Mouse (Mus musculus) MEL (cell line): ENCODE results near the gene Best3.

Experiments
- CHD1 ChIP-seq: IDR thresholded peaks from 2 replicates; pipeline ENCODE4 v1.6.1; 2012; ENCODE audit warnings: low read depth, mild to moderate bottlenecking, inconsistent platforms, low read length, improper control_type of control experiment
- CTCF ChIP-seq, 3 experiments: IDR thresholded peaks in 2 of 3; conservative IDR thresholded peaks in 1 of 3; 2 replicates each; pipeline ENCODE4 v1.5.1; 2011 to 2012; ENCODE audit warnings: low read length in 3 of 3, low read depth in 2 of 3, mild to moderate bottlenecking in 2 of 3, improper control_type of control experiment in 1 of 3, inconsistent platforms in 1 of 3, mixed read lengths in 1 of 3, moderate library complexity in 1 of 3; ENCODE audit not compliant: control insufficient read depth in 1 of 3, insufficient read depth in 1 of 3, poor library complexity in 1 of 3, severe bottlenecking in 1 of 3
- NRF1 ChIP-seq: IDR thresholded peaks from 2 replicates; pipeline ENCODE4 v1.6.1; 2014; ENCODE audit warnings: low read depth, mild to moderate bottlenecking, inconsistent platforms, low read length, improper control_type of control experiment, moderate library complexity; ENCODE audit not compliant: poor library complexity, insufficient read depth, severe bottlenecking
- POLR2A ChIP-seq, 2 experiments: IDR thresholded peaks; 2 replicates each; pipeline ENCODE4 v1.6.1; 2011 to 2012; ENCODE audit warnings: low read length in 2 of 2, mild to moderate bottlenecking in 2 of 2, control low read depth in 1 of 2, improper control_type of control experiment in 1 of 2, low read depth in 1 of 2, moderate library complexity in 1 of 2; ENCODE audit not compliant: control insufficient read depth in 1 of 2, insufficient read depth in 1 of 2, poor library complexity in 1 of 2
- RCOR1 ChIP-seq: IDR thresholded peaks from 2 replicates; pipeline ENCODE4 v1.6.1; 2012; ENCODE audit warnings: low read depth, mild to moderate bottlenecking, inconsistent platforms, low read length, improper control_type of control experiment

DNA sequence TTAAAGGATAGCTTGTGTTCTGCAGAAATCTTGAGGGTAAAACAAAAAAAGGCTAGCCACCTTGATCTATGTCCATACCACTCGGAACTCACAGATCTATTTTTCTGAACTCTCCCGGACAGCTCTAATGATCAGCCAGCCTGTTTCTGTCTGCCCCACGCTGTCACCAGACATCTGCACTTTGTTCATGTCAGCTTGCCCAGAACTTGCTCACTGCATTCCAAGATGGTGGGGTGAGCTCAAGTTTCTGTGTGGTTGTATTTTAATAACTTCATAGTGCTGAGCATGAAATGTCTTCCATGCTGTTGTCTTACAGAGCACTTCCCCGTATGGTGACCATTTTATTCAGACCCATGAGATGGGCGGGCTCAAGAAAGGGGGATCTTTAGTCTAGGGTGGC lies 20.8 kb upstream of the Best3 start:
- no peak for TF ChIP-seq CHD1
- TF ChIP-seq RCOR1 = no peak
- no peak for TF ChIP-seq POLR2A (IDR thresholded peaks at IDR 0.05; ENCODE audit: control insufficient read depth in 1 of 2, insufficient read depth in 1 of 2, low read depth in 1 of 2, low read length in 2 of 2, poor library complexity in 1 of 2)
- no peak for TF ChIP-seq CTCF (IDR thresholded peaks at IDR 0.05 in 2 of 3, conservative IDR thresholded peaks at IDR 0.05 in 1 of 3; ENCODE audit: control insufficient read depth in 1 of 3, insufficient read depth in 1 of 3, low read depth in 2 of 3, low read length in 3 of 3, poor library complexity in 1 of 3, severe bottlenecking in 1 of 3)
- TF ChIP-seq NRF1 = no peak
